Mouse (Mus musculus): ENCODE results near the gene BC049715. TPM values are rescaled to one million over a fixed set of nuclear protein-coding genes. Genes with fewer than 3 reads are reported as not detected.
"Not testable (repeated sequence)": the region's sequence is repeated elsewhere in the genome, so short reads cannot be mapped to it uniquely, and the experiment has no call there.

The BC049715 gene
- 1.2 and 2.2 TPM in 2 replicates for total RNA-seq (2015)
- 3.5 and 8.7 TPM in 2 replicates for total RNA-seq (2017)

GRCm38 (mm10) chr6:136827516-136827880 is at the start of gene BC049715:
Gene BC049715 (plus strand): TSS chr6:136827626.
- peak; percentile 15 for ATAC-seq (replicated peaks; ENCODE audit: poor library complexity)

- no peak for ATAC-seq (replicated peaks; ENCODE audit: poor library complexity)
Measured at GRCm38 (mm10) chr6:136781377-136781986, 45.9 kb upstream of the BC049715 start, which contains the start of gene Gucy2c. Gene Gucy2c (minus strand): TSS chr6:136781765.

DNA sequence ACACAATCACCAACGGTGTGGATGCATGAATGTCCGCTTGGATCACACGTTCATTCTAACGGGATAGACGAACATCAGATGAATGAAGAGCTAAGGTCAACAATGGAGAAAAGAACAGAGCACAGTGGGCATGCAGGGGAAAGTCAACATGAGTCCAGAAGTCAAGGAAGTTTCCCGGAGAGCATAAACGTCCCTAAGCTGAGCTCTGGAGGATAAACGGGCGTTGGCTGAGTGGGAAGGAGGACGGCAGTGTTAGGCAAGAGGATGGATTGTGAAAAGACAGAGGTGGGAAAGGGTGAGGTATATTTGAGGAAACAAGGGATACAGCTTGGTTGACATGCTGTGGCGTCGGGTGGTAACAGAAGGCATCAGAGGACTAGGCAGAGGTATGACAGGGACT is 45.3 kb upstream of the BC049715 start:
- ATAC-seq (replicated peaks; ENCODE audit: poor library complexity) = no peak

GRCm38 (mm10) chr6:136782761-136783160 is 44.7 kb upstream of the BC049715 start:
- no peak for ATAC-seq (replicated peaks; ENCODE audit: poor library complexity)

GRCm38 (mm10) chr6:136789391-136789971 is 37.9 kb upstream of the BC049715 start:
- no peak for ATAC-seq (replicated peaks; ENCODE audit: poor library complexity)

DNA sequence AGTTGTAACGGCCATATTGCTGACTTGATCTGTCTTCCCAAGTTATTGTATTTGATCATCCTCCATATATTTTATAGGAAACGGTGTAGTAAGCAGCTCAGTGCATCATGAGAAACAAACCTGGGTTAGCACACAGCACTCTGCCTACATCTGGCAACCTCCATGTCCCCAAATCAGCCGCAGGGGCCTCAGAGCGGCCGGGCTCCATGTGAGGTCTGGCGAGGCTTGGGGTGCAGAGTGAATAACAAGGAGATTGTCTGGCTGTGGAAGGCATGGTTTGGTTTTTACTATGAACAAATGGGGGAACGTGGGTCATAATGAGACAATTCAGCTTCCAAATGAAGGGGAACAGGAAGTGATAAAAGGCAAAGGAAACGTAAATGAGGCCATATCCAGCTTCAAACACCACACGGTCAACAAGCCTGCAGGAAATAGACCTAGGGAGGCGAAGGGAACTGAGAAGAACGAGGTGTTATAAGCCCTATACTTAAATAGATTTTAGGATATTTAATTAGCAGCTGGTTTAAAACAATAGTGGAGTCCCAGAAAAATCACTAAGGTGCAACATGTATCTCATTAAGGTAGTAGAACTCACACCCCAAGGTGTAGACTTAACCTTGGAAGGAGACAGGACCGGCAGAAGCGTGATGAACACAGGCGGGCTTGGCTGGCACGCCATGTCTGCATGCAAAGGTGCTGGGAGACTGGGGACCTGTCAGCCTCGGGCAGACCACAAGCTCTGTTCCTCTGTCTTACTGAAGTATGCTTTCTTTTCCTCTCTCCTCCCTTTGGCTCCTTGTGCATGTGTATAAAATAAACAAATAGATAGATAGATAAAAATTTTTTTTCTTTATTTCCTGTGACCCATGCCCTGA is 34.3 kb upstream of the BC049715 start:
- ATAC-seq (replicated peaks; ENCODE audit: poor library complexity) = peak; percentile 36; the same call in 1 of the 2 replicates

- peak; percentile 45 for ATAC-seq (replicated peaks; ENCODE audit: poor library complexity)
Measured at GRCm38 (mm10) chr6:136793831-136794525, 33.4 kb upstream of the BC049715 start.

DNA sequence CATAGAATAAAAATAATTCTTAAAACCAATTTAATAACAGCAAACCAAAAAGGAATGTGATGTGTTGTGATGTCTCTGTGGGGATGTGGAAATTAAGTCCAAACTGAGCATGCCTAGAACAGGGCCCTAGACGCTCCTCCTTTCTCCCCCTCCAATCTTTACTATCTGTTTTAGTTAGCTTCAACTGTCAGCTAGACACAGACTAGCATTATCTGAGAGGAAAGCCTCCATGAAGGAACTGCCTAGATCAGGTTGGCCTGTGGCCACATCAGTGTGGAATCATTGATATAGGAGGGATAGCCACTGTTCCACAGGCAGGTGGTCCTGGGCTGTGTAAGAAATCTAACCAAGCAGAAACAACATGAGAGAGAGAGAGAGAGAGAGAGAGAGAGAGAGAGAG is 32.3 kb upstream of the BC049715 start:
- peak; percentile 66 for ATAC-seq (replicated peaks; ENCODE audit: poor library complexity)

DNA sequence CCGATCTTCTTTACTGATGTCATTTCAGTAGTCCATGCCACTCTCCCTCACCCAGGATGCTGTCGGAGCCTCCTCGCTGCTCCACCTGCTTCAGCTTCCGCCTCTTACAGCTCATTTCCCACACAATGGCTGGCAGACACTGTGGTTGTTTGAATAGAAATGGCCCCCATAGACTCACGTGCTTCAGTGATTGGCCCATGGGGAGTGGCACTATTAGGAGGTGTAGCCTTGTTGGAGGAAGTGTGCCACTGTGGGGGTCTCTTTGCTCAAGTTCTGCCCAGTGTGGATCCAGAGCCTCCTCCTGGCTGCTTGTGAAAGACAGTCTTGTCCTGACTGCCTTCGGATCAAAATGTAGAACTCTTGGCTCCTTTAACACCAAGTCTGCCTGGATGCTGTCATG is 31.6 kb upstream of the BC049715 start:
- ATAC-seq (replicated peaks; ENCODE audit: poor library complexity) = no peak

DNA sequence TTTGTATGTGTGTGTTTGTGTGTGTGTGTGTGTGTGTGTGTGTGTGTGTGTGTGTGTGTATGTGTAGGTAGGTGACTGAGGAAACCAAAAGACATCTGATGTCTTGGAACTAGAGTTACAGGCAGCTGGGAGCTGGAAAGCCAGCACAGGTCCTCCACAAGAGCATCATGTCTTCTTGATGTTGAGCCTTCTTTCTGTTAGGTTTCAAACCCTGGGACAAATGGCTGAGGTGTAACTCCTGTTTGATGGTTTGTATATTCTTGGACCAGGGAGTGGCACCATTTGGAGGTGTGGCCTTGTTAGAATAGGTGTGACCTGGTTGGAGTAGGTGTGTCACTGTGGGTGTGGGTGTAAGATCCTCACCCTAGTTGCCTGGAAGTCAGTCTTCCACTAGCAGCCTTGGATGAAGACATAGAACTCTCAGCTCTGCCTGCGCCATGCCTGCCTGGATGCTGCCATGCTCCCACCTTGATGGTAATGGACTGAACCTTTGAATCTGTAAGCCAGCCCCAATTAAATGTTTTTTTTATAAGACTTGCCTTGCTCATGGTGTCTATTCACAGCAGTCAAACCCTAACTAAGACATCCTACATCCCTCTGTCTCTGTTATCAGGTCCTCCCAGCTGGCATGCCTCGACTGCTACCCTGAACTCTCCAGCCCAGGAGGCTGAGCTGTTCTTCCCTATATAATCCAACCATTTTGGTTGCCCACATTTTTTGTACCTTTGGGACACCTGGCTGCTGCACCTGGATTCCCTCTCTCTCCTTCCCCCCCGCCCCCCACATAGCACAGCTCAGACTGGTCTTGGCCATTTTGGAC is 29.3 kb upstream of the BC049715 start:
- ATAC-seq (replicated peaks; ENCODE audit: poor library complexity) = not testable (repeated sequence)

DNA sequence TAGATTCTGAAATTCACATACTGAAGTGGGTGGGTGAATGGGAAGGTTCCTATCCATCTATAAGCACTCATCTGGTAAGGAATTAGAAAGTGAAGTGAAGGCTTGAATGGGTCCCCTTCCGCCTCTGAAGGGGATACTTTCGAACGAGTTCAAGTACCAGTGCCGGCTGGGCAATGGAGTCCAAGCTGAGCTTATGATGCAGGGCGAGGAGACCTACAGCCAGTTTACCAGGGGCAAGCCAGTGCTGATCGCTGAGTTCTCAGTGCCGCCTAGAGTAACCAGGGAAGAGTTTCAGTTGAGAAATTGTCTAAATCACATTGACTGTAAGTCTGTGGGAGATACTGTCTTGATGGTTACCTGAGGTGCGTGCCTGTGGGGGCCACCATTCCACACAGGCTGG is 26.7 kb upstream of the BC049715 start:
- no peak for ATAC-seq (replicated peaks; ENCODE audit: poor library complexity)

- no peak for ATAC-seq (replicated peaks; ENCODE audit: poor library complexity)
Measured at GRCm38 (mm10) chr6:136801274-136801673, 26.2 kb upstream of the BC049715 start.

- no peak; the same call in 1 of the 2 replicates for ATAC-seq (replicated peaks; ENCODE audit: poor library complexity)
Measured at GRCm38 (mm10) chr6:136803093-136803738, 24.2 kb upstream of the BC049715 start.

DNA sequence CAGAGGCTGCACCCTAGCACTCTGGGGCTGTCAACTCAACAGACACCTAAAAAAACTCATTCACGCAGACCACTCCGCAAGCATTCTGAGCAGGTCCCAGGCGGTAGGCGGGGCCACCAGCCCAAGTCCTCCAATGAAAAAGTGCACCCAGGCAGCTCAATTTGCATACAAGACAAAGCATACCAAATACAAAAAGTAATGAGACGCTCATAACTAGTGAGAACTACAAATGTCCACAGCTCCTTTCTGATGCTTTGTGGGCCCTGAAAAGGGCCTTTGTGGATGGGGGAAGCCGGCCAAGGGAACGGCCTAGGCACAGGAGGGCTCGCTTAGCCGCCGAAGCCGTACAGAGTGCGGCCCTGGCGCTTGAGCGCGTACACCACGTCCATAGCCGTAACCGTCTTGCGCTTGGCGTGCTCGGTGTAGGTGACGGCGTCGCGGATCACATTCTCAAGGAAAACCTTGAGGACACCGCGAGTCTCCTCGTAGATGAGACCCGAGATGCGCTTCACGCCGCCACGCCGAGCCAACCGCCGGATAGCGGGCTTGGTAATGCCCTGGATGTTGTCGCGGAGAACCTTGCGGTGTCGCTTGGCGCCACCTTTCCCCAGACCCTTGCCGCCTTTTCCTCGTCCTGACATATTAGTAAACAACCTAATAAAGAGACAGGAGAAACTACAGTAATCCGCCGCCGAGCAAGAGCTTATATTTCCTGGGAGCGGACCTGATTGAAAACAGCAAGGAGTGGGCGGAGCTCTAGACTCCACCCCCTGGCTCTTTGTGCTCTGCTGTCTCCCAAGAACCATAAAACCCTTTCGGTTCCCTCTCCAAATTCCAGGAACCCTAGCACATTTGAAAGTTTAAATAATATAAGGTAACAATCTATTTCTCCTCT is 23.4 kb upstream of the BC049715 start, which contains the start of gene Hist4h4:
Gene Hist4h4, minus strand, starts transcription at position 677 of the 895 bp plus-strand sequence.
- ATAC-seq (replicated peaks; ENCODE audit: poor library complexity) = peak; percentile 56

GRCm38 (mm10) chr6:136804705-136805408 is 22.6 kb upstream of the BC049715 start:
- no peak for ATAC-seq (replicated peaks; ENCODE audit: poor library complexity)

GRCm38 (mm10) chr6:136805409-136805775 is 22.0 kb upstream of the BC049715 start:
- ATAC-seq (replicated peaks; ENCODE audit: poor library complexity) = no peak

GRCm38 (mm10) chr6:136806819-136807218 is 20.6 kb upstream of the BC049715 start:
- no peak for ATAC-seq (replicated peaks; ENCODE audit: poor library complexity)

- no peak for ATAC-seq (replicated peaks; ENCODE audit: poor library complexity)
Measured at GRCm38 (mm10) chr6:136807395-136808013, 19.9 kb upstream of the BC049715 start.

Data from megakaryocyte progenitor cell, adult 5-6 weeks (primary cell).